Mouse (Mus musculus) intestine, postnatal 0 days (tissue): ENCODE measurements at regions not wholly inside any gene's neighbourhood (a gene's known extent, or its start where the extent isn't known, plus 50 kb on each side); places are given as distances from the start of the nearest gene placed in this dataset.
"Not testable (repeated sequence)": the region's sequence is repeated elsewhere in the genome, so short reads cannot be mapped to it uniquely, and the experiment has no call there.

Experiments used
- ATAC-seq: fragments of 200-750 bp; cut with Nextera tagmentation; 2 replicates; pipeline ENCODE4 v1.8.0; 2017; ENCODE audit warnings: mild to moderate bottlenecking, moderate TSS enrichment, moderate library complexity
- H3K27ac ChIP-seq: fragments of 300-500 bp; sonication (generic); 2 replicates; pipeline ENCODE4 v1.5.1; 2014; ENCODE audit warnings: mild to moderate bottlenecking, low read depth, low read length, moderate library complexity
- H3K27me3 ChIP-seq: fragments of 300-500 bp; sonication (generic); replicated peaks from 2 replicates; pipeline ENCODE4 v1.6.1; 2014; ENCODE audit warnings: low read length, mixed read lengths; ENCODE audit not compliant: control insufficient read depth, insufficient read depth
- H3K36me3 ChIP-seq: fragments of 300-500 bp; sonication (generic); 2 replicates; pipeline ENCODE4 v1.6.1; 2014; ENCODE audit warnings: mild to moderate bottlenecking, moderate library complexity; ENCODE audit not compliant: control insufficient read depth, insufficient read depth
- H3K4me1 ChIP-seq: fragments of 300-500 bp; sonication (generic); replicated peaks from 2 replicates; pipeline ENCODE4 v1.6.1; 2014; ENCODE audit warnings: antibody characterized with exemption, low read length, mixed read lengths; ENCODE audit not compliant: control insufficient read depth, insufficient read depth
- H3K4me2 ChIP-seq: fragments of 300-500 bp; sonication (generic); replicated peaks from 2 replicates; pipeline ENCODE4 v1.6.1; 2014; ENCODE audit warnings: low read depth, mild to moderate bottlenecking, moderate library complexity
- H3K4me3 ChIP-seq: fragments of 300-500 bp; sonication (generic); 2 replicates; pipeline ENCODE4 v1.5.1; 2014; ENCODE audit warnings: low read depth, low read length
- H3K9ac ChIP-seq: fragments of 300-500 bp; sonication (generic); 2 replicates; pipeline ENCODE4 v1.6.1; 2014; ENCODE audit warnings: mild to moderate bottlenecking, low read depth, low read length
- H3K9me3 ChIP-seq: fragments of 300-500 bp; sonication (generic); 2 replicates; pipeline ENCODE4 v1.6.1; 2016; ENCODE audit warnings: mixed run types; ENCODE audit not compliant: control insufficient read depth
- CTCF ChIP-seq: sonication (generic); IDR thresholded peaks from 2 replicates; pipeline ENCODE4 v1.5.1; 2016; ENCODE audit warnings: low read depth, mild to moderate bottlenecking, control low read depth, antibody characterized with exemption, moderate library complexity
- WGBS: fragments of 180-500 bp; shearing (Covaris S2); extraction: QIAGEN DNeasy Blood & Tissue Kit; methylation state at CpG from one replicate; pipeline ENCODE4 v1.1.7; 2014; 5-methylcytosine and 5-hydroxymethylcytosine counted together

DNA sequence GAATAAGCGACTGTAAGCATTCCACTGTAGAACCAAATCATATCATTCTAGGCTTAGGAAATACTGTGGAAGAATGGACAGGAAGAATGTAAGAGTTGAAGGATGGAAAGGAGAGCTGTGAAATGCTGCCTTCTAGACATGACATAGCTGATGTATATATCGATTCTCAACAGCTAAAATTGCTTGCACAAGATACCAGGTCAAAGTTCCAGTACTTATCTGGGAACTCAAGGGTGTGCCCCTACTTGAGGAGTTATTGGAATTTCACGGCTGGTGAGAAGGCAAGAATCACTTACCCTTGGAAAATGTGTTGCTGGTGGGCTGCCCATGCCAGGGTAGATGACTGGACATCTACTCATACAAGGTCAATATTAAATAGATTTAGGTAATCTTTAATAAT, 322.0 kb downstream of the Kif20b start:
- H3K4me2 ChIP-seq, result no peak overlapping the region
- no peaks in the 10 kb centered on the region for H3K27me3 ChIP-seq
- no peak overlapping the region for H3K27ac ChIP-seq
- no peaks in the 10 kb centered on the region for H3K9me3 ChIP-seq
- H3K9ac ChIP-seq, result no peak overlapping the region
- no peak overlapping the region for H3K4me3 ChIP-seq
- H3K4me1 ChIP-seq, result no peaks in the 10 kb centered on the region
- WGBS, result 43% methylated on average over 3 of the region's 3 CpGs
- no peak for TF ChIP-seq CTCF
- peak; percentile 73; the same call in 1 of the 2 replicates for ATAC-seq
- H3K36me3 ChIP-seq, result no peaks in the 10 kb centered on the region

- ATAC-seq, result no peak
- TF ChIP-seq CTCF, result no peak
- H3K9me3 ChIP-seq, result no peaks in the 10 kb centered on the region
- no peak overlapping the region for H3K9ac ChIP-seq
- no peaks in the 10 kb centered on the region for H3K4me1 ChIP-seq
- no peak overlapping the region for H3K4me3 ChIP-seq
- H3K4me2 ChIP-seq, result no peak overlapping the region
- no peak overlapping the region for H3K27ac ChIP-seq
- no peaks in the 10 kb centered on the region for H3K36me3 ChIP-seq
- WGBS, result 69% methylated on average over 6 of the region's 6 CpGs
- H3K27me3 ChIP-seq, result no peaks in the 10 kb centered on the region
Observed at GRCm38 (mm10) chr19:35247531-35247930, 325.4 kb downstream of the Kif20b start.

DNA sequence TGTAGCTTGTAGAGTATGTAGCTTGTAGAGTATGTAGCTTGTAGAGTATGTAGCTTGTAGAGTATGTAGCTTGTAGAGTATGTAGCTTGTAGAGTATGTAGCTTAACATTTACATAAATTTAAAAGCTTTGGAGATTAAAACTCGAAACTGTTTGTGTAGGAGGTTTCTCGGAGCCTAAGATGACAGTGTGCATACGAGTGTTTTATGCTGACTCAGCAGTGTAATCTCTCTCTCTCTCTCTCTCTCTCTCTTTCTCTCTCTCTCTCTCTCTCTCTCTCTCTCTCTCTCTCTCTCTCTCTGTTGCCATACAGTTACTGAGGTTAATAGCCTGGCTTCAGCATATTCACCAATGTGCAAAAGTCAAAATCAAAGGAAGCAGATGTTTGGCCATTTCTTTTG, 336.5 kb downstream of the Kif20b start:
- not testable (repeated sequence) for ATAC-seq, H3K4me3 ChIP-seq, H3K4me2 ChIP-seq, H3K27ac ChIP-seq, H3K36me3 ChIP-seq, H3K9ac ChIP-seq, H3K4me1 ChIP-seq, H3K9me3 ChIP-seq, H3K27me3 ChIP-seq
- WGBS, result 81% methylated on average over 3 of the region's 3 CpGs

DNA sequence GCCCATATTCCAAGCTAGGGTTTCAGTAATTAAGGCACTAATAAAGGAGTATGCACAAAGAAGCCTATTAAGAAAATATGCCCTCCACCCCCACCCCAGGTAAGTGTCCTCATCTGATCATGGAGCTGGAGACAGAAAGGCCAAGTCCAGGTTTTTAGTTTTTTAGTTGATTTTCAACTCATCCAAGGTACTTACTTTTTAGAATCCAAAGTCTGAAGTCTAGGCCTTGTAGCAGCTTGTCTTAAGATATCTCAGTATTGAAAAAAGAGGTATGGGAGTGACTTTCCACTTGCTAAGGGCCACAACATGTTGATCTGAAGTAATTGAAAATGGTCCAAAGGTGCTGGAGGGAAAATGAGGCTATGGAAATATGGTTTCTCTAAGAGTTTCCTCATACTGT, 340.9 kb downstream of the Kif20b start:
- TF ChIP-seq CTCF, result no peak
- H3K9me3 ChIP-seq, result no peaks in the 10 kb centered on the region

GRCm38 (mm10) chr19:35278395-35278794, 356.2 kb downstream of the Kif20b start:
- no peaks in the 10 kb centered on the region for H3K36me3 ChIP-seq
- no peak overlapping the region for H3K4me3 ChIP-seq
- no peaks in the 10 kb centered on the region for H3K27me3 ChIP-seq
- no peaks in the 10 kb centered on the region for H3K4me1 ChIP-seq
- no peak for TF ChIP-seq CTCF
- no peaks in the 10 kb centered on the region for H3K9me3 ChIP-seq
- no peak for ATAC-seq
- H3K27ac ChIP-seq, result no peak overlapping the region
- no peak overlapping the region for H3K4me2 ChIP-seq
- 60% methylated on average over 2 of the region's 2 CpGs for WGBS
- no peak overlapping the region for H3K9ac ChIP-seq

More for the DNA sequence above, 340.9 kb downstream of the Kif20b start:
- H3K27ac ChIP-seq, result no peak overlapping the region
- H3K27me3 ChIP-seq, result no peaks in the 10 kb centered on the region
- H3K36me3 ChIP-seq, result no peaks in the 10 kb centered on the region
- no peak overlapping the region for H3K4me2 ChIP-seq
- no peaks in the 10 kb centered on the region for H3K4me1 ChIP-seq
- H3K4me3 ChIP-seq, result no peak overlapping the region
- no peak overlapping the region for H3K9ac ChIP-seq
- no peak for ATAC-seq

GRCm38 (mm10) chr19:35282775-35283447, 360.8 kb downstream of the Kif20b start:
- H3K9me3 ChIP-seq, result no peaks in the 10 kb centered on the region
- no peaks in the 10 kb centered on the region for H3K4me1 ChIP-seq
- no peak overlapping the region for H3K27ac ChIP-seq
- H3K36me3 ChIP-seq, result no peaks in the 10 kb centered on the region
- H3K4me2 ChIP-seq, result no peak overlapping the region
- no peak for TF ChIP-seq CTCF
- ATAC-seq, result no peak
- no peak overlapping the region for H3K4me3 ChIP-seq
- WGBS, result 85% methylated on average over 4 of the region's 4 CpGs
- H3K9ac ChIP-seq, result no peak overlapping the region
- H3K27me3 ChIP-seq, result no peaks in the 10 kb centered on the region

- no peaks in the 10 kb centered on the region for H3K9me3 ChIP-seq
- H3K9ac ChIP-seq, result no peak overlapping the region
- no peak for TF ChIP-seq CTCF
- no peak overlapping the region for H3K27ac ChIP-seq
- H3K4me3 ChIP-seq, result no peak overlapping the region
- no peaks in the 10 kb centered on the region for H3K36me3 ChIP-seq
- ATAC-seq, result no peak
- WGBS, result 72% methylated on average over 2 of the region's 2 CpGs
- H3K4me1 ChIP-seq, result no peaks in the 10 kb centered on the region
- no peak overlapping the region for H3K4me2 ChIP-seq
- H3K27me3 ChIP-seq, result no peaks in the 10 kb centered on the region
Observed at GRCm38 (mm10) chr19:35298846-35299245, 376.7 kb downstream of the Kif20b start.
